In the genomic region with DNA sequence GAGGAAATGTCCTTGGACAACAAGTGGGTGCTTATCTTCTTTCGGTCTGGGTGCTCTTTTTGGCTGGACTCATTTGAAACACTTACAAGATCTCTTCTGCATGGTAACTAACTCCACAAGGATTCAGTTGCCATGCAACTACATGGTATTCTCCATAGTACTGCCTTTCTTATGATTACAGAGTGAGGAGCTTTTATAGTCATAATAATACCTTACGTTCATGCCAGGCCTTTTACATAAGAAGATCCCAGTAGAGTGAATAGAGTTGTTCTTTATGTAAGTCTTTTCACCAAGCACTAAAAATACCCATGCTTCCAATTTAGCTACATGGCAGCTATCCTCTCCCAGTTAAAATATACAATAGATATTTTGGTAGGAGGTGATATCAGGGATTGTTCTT, we compare ENCODE assay signal across 25 mouse cellular contexts. TPM values are rescaled to one million over a fixed set of nuclear protein-coding genes. Genes with fewer than 3 reads are reported as not detected.
"Had no signal": no experiment of that assay in that cellular context is flagged by ENCODE, and none has a peak within 500 bp of the region (broad histone marks: within the 10 kb centered on the region; RNA-seq: fewer than 3 reads in every experiment).

No protein-coding gene starts in this region.

- H3K4me1 ChIP-seq: lung, embryonic 15.5 days; megakaryocyte, embryonic 14.5 days; midbrain, embryonic 13.5 days; midbrain, embryonic 15.5 days; neural tube, embryonic 12.5 days; stomach, embryonic 15.5 days had no signal

- H3K9ac ChIP-seq: liver, postnatal 0 days; lung, embryonic 15.5 days; midbrain, embryonic 13.5 days; midbrain, embryonic 15.5 days; neural tube, embryonic 12.5 days; stomach, embryonic 15.5 days had no signal

- H3K27me3 ChIP-seq: lung, embryonic 15.5 days; megakaryocyte, embryonic 14.5 days; midbrain, embryonic 13.5 days; midbrain, embryonic 15.5 days; neural tube, embryonic 12.5 days; stomach, embryonic 15.5 days had no signal

- H3K27ac ChIP-seq: lung, embryonic 15.5 days; macrophage; midbrain, embryonic 13.5 days; midbrain, embryonic 15.5 days; neural tube, embryonic 12.5 days; stomach, embryonic 15.5 days; stomach, postnatal 0 days had no signal

- H3K36me3 ChIP-seq: lung, embryonic 15.5 days; midbrain, embryonic 13.5 days; midbrain, embryonic 15.5 days; neural tube, embryonic 12.5 days; stomach, embryonic 15.5 days had no signal

- H3K9me3 ChIP-seq: lung, embryonic 15.5 days; megakaryocyte, embryonic 14.5 days; midbrain, embryonic 13.5 days; midbrain, embryonic 15.5 days; neural tube, embryonic 12.5 days; stomach, embryonic 15.5 days had no signal

- DNase-seq: liver, postnatal 0 days; lung, adult 2 months; lung, postnatal 14 days; lung, postnatal 36 days; retina, postnatal 1 day; right cerebral cortex, adult 18-20 months; right cerebral cortex, postnatal 25 days; right cerebral cortex, postnatal 4 days; thymus, adult 18-20 months; thymus, postnatal 14 days; thymus, postnatal 36 days had no signal

- ATAC-seq: liver, postnatal 0 days; lung, postnatal 0 days; midbrain, embryonic 13.5 days; midbrain, embryonic 15.5 days had no signal

- H3K4me2 ChIP-seq: lung, embryonic 15.5 days; midbrain, embryonic 11.5 days; midbrain, embryonic 13.5 days; midbrain, embryonic 15.5 days; neural tube, embryonic 12.5 days; stomach, embryonic 15.5 days had no signal

- H3K4me3 ChIP-seq: lung, embryonic 15.5 days; megakaryocyte, embryonic 14.5 days; midbrain, embryonic 13.5 days; midbrain, embryonic 15.5 days; neural tube, embryonic 12.5 days; stomach, embryonic 15.5 days had no signal

RNA-seq across cellular contexts. Expression of a gene that starts 13.9 kb away (rescaled TPM):
- total RNA-seq: megakaryocyte progenitor cell, adult 5-6 weeks; monocyte, adult 5-6 weeks; neutrophil, adult 5-6 weeks had no signal
- polyA plus RNA-seq: liver, postnatal 0 days; lung, adult 2 months; lung, postnatal 0 days; spleen, adult 2 months had no signal
